Mouse (Mus musculus) urinary bladder, postnatal 14 days (tissue): Measurements from ENCODE around the gene Shank3.
A peak's percentile ranks its signal among the peaks of the same experiment; 100 is the strongest.

Experiments used
- DNase-seq: peaks from one replicate; pipeline ENCODE4 v3.0.0; 2021; ENCODE audit warnings: low spot score

The Shank3 gene

DNA sequence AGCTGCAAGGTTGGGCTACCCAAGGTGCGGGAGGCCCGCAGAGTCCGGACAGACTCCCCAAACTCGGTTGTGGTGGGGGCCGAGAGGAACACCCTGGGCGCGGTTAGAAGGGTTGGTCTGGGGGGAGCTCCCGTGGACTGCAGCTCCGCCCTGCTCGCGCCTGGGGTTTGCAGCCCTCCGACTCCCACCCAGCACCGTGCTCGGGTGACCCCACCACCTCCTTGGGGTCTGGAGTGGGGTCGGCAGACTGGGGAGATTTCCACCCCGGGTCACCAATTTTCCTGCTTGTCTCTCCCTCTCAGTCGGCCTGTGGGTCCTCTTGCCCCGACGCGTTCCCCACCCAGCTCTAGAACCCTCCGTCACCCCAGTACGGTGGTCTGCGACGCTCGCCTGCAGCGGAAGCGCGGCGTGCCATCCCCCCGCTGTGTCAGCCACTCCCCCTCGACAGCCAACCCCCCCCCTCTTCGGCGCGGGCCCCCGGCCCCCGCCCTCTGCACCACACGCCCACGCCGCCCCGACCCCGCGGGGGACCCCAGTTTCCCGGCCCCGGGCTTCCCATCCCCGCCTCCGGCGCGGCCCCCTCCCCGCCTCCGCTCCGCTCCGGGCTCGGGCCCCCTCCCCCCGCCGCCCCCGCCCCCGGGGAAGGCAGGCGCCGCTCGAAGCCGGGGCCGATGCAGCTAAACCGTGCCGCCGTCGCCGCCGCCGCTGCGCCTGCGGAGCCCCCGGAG is at the start of gene Shank3:
Shank3 (plus strand) TSS at position 663 of the 728 bp plus-strand sequence.
- no peak for DNase-seq

DNA sequence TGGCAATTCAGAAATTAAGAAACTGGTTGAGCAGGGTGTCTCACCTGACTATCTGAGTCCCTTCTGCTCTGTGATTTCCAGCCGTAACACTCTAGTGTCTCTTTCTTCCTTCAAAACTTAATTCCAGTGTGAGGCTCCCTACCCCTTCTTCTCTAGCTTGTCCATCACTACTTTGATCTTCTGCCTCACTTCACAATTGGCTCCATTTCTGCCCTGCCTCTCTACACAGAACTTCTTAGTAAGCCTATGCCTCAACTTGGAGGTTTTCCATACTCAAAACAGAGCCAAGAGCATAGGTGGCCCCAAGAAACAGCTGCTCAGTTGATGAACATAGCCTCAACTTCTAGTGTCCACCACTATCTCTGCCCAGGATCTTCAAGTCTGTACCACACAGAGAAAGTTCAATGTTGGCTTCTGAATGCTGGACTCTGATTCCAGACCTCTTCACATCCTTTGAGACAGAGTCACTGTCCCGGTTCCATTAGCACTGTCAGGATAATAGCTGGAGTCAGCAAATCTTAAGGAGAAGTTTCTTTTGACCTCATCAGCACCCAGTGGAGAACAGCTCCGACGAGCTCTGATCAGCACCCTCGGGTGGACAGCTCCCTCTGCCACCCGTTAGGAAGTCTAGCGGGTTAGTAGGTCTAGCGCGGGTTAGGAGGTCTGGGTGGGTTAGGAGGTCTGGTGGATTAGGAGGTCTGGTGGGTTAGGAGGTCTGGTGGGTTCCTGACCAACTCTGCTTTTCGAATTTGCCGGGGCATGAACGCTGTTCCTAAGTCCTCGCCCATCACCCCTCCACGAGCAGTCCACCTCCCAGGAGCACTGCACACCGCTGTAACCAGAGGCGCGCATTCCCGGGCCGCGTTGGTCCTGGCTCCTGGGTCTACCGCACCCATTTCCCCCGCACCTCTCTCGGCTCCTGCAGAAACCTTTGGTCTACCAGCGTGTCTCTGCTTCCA is 46.2 kb upstream of the Shank3 start:
- DNase-seq, result peak; percentile 73

DNA sequence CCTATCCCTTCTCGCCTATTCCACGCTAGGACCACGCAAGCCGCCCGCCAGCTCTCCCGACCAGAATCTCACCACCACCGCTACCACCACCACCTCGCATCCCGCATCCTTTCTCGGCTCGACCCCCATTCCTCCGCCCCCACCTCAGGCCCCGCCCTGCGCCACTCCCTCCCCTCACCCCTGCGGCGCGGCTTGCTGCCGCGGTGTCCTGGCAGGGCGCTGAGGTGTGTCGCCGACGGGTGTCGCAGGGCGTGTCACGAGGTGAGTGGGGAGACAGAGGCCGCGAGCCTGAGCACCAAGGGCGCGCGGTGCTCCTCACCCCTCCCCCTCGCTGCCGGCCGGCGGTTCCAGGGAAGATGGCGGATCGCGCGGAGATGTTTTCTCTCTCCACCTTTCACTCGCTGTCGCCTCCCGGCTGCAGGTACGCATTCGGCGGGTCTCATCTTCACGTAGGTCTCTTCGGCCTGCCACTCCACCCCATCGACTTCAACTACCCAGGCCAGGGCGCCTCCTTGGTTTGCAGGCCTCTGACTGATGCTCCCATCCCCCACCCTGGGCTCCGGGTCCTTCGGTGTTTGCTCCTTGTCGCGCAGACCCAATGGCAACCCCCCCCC is 45.5 kb upstream of the Shank3 start, which contains the start of gene Mapk8ip2:
Mapk8ip2 (plus strand) TSS at position 49 of the 614 bp plus-strand sequence.
- DNase-seq, result no peak

DNA sequence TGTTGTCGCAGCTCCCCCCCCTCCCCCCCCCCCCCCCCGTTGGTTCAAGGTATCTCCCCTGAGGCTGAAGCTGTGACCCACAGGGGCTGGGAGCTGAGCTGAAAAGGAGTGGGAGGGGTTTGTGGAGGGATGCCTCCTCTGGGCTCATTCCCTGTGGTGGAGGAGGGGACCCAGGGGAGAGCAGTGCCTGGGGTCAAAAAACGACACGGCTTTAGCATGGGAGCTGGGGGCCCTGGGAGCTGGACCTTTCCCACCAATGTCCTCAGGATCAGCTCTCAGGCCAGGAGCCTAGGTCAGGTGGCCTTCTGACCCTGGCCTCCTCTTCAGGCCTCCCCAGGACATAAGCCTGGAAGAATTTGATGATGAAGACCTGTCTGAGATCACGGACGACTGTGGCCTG is 44.6 kb upstream of the Shank3 start:
- DNase-seq, result no peak

DNA sequence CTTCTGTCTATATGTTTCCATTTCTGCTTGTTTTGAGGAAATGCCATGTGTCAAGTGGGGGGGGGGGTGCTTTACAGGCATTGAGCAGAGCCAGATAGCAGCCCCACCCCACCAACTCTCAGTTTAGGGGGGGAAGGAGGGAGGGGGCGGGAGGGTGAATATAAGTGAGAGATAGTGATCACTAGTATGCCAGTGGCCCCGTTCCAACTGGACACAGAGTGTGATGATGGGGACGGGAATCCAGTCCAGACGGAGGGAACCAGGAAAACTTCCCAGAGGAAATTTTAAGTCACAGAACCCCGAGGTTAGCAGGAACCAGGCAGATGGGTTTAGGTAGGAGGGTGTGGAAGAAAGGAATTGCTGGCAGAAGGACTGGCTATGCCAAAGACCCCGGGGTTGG is 43.8 kb upstream of the Shank3 start:
- DNase-seq, result no peak

DNA sequence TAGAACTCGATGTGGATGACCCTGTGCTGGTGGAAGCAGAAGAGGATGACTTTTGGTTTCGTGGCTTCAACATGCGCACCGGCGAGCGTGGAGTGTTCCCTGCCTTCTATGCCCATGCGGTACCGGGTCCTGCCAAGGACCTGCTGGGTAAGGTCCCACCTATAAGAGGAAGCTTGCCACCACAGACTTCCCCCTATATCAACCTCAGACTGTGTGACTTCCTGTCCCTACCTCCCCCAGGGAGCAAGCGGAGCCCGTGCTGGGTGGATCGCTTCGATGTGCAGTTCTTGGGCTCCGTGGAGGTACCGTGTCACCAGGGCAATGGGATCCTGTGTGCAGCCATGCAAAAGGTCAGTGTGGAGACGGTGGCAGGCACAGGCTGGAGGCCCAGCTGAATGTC is 40.5 kb upstream of the Shank3 start:
- DNase-seq, result no peak

DNA sequence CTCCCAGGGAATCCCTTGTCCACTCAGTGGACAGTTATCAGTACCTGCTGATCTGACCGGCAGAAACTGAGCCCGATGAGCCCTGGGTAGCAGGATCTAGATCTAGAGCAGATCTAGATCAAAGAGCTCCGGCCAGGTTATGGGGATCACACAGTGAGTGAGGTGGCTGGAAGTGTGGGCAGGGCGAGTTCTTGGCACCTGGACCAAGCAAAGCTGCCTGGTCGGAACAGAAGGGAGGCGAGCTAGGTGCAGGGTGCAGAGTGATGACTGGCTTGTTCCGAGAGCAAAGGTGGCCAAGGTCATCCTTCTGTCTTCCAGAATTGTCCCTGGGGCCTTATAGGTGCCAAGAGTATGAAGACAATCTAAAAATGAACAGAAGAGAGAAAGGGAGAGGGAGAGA is 39.6 kb upstream of the Shank3 start:
- DNase-seq, result no peak

DNA sequence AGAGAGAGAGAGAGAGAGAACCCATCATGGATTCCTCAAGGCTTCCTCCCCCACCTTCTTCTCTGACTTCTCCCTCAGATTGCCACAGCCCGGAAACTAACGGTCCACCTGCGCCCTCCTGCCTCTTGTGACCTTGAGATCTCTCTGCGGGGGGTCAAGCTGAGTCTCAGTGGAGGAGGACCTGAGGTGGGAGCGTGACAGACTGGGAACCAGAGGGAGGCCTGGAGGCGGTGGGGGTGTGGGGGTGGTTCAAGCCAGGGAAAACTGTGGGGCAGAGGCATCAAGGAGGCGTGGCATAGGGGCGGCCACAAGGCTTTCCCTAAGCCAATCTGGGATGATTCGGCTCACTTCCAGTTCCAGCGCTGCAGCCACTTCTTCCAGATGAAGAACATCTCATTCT is 39.1 kb upstream of the Shank3 start:
- DNase-seq, result no peak

DNA sequence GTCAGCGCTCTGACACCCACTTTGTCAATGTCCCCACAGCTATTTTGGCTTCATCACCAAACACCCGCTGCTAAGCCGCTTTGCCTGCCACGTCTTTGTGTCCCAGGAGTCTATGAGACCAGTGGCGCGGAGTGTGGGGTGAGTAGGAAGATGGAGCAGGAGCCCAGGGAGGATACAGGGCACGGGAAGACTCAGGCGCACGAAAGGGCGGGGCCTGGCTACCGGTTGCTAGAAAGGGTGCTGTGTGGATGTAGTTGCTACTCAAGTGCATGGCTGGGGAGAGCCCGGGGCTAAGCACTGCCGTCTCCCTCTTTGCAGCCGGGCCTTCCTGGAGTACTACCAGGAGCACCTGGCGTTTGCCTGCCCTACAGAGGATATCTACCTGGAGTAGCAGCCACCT is 38.1 kb upstream of the Shank3 start:
- no peak for DNase-seq

DNA sequence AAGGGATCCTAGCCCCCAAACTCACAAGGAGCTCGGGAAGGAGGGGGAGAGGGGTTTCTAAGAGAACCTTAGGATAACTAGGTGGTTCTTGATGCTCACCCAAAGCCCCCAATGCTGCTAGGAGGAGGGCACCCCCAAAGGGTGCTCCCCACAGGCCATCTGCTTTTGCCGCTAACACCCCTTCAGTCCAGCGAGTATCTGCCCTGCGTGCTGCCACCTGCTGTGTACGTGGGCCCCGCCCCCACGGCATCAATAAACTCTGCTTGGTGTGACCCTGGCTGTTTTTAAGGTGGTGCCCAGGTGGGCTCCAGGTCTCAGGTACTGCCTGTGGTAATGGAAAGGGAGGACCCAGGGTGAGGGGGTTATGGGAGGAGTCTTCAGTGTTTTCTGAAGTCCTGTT is 37.2 kb upstream of the Shank3 start:
- DNase-seq, result no peak

DNA sequence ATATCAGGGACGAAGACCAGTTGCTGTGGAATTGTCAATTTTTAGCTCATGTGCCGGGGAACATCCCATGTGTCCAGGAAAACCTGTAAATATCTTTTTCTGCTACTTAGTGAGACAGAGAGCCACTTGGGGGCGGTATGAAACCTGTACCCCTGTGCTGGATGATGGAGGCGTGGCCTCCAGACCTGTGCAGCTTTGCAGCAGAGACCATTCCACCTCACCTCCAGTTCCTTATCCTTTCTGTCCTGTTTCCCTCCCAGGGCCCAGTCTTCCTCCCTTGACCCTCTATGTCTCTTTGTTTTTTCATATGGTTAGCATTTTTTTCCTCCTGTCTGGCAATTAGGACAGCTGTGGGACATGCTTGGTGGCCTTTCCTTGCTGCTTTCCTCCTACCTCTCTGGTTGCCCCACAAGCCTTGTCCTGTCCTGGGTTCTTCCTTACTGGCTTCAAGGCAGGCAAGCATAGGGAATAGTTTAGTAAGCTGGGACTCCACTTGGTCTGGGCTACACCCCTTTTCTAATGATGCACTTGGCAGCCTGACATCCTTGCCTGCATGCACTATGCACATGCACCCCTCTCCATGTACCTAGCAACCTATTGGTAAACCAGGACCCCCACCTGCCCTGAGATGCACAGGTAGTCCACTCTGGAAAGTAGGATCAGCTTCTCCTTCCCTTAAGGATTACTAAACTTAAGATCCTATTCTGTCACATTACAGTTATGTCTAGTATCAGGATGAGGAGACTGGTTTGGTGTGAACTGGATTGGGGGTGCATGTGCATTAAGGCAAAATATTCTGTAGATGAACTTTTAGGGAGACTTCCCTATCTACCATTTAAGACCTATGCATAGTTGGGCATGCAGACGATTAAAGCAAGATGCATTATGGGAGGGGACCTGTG is 35.8 kb upstream of the Shank3 start:
- no peak for DNase-seq

DNA sequence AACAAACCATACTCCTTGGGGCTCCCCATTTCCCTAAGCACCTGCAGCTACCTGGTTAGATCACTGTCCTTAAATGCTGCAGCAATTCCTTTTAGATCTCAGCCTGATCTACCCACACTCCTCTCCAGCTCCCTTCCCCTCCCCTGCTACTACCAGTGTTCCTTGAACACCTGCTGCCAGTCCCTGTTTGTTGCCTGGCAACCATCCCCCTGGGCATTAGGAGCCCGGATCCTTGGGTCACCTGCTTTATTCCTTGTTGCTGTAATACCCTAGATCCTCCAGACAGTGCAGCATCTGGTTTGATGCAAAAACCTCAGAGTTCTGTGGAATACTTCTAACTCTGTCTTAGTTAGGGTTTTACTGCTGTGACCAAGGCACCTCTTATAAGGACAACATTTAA is 34.4 kb upstream of the Shank3 start:
- no peak for DNase-seq

DNA sequence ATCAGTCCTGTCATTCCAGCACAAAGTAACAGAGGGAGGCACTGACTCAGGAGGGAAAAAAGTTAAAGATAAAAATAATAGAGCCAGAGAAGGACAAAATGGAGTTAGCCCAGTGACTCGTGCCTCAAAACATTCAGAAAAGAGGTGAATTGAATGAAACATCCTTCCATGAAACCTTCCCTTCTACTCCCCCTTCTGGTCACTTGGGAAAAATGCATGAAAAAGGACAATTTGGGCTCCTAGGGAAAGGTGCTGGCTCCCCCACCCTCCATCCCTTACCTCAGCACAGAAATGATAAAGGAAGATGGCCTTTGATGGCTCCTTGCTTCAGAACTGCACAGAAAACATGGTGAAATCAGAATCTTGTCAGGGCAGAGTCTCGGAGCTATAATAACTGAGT is 30.8 kb upstream of the Shank3 start:
- no peak for DNase-seq

DNA sequence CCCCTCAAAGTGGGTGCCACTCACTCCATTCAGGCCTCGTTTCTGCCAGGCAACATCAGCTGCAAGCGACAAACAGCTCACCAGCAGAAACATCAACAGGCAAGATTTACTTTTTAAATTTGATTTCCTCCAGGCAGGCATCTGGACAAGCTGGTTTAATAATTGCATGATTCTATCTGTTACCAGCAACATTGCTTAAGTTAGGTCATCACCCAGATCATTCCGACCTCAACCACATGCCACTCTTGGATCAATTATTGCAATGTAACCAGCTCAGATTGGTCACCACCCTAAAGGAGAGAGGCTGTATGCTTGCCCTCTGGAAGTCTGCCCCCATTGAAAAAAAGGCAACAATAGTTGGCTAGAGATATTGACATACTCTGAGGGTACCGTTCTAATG is 27.9 kb upstream of the Shank3 start:
- no peak for DNase-seq

DNA sequence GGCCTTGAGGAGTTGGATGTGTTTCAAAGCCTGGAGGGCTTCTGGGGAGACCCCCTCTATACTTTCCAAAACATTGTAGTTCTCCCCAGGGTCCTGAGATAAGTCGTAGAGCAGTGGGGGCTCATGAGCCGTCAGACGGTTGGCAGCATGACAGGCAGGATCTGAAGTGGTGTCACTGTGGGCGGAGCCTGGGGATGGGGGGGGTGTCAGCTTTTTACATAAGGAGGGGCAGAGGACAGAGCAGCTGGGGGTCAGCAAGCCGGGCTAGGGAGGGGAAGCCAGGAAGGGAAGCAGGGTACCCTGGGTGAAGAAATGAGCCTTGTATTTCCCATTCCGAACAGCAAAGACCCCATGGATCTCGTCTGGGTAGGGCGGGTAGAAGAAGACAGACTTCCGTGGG is 26.1 kb upstream of the Shank3 start:
- DNase-seq, result no peak

DNA sequence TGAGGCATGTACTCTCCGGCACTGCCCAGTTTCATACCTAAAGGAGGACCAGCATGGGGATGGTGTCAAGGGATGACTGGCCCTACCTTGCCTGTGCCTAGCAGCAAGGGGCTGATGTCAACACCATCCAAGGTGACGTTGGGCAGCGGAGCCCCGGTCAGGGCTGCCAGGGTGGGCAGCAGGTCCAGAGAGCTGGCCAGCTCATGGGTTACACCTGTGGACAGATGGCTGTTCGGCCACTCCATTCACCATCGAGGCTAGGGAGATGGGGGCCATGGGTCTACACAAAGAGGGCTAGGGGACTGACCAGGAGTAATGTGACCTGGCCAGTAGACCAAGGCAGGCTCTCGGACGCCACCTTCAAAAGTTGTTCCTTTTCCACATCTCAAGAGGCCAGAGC is 25.5 kb upstream of the Shank3 start:
- DNase-seq, result no peak

DNA sequence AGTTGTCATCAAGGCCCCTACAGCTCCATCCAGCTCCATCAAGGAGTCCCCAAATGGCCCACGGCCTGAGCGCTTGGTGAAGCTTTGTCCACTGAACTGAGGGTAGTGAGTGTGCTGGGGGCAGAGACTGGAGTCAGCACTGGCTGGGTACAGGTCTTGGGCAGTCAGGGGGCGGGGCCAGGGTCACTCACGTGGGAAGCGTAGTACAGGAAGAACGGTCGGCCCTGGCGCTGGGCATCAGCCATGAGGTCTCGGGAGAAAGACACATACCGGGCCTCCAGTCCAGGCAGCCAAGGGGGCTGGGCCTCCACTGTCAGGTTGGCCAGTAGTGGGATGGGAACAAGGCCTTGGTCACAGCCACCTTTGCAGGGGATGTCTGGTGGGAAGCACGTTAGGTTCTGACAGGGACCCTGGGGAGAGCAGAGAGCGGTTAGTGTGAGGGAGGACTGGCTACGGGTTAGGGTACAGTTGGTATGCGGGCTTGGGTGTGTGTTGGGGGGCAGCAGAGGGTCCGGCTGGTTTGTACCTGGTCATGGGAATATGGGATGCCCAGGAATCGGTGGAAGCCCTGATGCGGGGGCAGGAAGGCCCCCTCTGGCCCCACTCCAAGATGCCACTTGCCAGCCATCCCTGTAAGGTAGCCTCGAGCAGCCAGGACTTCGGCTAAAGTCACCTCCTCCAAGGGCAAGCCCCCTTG is 24.7 kb upstream of the Shank3 start:
- no peak for DNase-seq

DNA sequence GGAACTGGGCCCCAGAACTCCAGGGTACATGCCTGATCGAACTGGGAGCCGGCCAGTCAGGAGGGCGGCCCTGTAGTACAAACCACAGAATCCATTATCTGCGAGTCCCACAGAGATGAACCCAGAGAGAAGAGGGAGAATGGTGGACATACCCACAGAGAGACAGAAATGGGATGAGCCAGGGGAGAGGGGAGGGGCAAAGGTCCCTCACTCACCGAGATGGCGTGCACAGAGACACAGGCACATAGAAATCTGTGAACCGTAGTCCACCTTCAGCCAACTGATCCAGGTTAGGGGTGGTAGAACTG is 24.2 kb upstream of the Shank3 start:
- no peak for DNase-seq

DNA sequence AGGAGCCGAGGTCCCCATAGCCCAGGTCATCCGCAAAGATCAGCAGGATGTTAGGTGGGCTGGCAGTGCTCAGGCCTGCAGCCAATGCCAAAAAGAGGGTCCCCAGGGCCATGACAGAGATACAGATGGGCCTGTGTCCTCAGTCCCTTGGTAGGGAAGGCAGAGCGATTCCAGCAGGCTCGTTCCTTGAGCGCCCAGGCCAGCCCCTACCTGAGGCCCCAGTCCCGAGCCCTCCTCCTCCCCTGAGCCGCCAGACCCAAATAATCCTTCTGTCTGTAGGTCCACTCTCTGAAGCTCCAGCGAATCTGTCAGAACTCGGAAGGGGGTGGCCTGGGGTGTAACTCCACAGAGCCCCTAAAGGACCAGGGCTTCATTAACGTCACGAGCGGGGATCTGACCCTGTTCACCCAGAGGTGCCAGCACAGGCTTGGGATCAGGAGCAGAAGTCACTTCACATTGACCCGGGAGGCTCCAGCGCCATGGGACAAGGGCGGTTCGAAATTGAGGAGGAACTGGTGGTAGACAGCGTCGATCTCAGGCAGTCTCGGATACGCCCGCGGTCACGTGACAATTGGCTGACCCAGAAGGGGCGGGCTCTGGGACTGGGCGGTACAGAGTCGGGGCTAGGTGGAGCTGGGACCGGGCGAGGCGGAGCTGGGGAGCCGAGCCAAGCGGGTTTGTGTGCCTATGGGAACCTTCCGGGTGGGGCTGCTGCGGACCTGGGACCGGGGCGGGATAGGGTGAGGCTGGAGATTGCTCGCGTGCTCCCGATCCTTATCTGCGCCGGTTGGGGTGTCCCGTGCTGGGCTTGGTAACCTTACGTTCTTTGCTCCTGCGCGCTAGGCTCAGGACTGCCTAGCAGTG is 23.6 kb upstream of the Shank3 start:
- DNase-seq, result peak; percentile 95

DNA sequence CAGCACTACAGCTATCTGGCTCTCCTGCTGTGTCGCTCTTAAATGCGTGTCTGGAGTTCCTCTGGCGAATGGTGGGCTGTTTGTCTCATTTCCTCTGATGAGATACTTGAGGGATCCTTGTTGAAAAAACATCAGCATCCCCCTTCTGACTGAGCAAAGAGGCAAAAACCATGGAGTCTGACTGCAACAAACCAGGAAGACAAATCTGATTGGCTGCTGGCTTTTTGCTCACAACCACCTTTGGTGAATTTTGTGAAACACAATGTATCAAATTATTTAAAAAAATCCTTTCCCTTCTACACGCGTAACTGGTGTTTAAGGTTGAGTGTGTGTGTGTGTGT is 23.0 kb upstream of the Shank3 start:
- no peak for DNase-seq

DNA sequence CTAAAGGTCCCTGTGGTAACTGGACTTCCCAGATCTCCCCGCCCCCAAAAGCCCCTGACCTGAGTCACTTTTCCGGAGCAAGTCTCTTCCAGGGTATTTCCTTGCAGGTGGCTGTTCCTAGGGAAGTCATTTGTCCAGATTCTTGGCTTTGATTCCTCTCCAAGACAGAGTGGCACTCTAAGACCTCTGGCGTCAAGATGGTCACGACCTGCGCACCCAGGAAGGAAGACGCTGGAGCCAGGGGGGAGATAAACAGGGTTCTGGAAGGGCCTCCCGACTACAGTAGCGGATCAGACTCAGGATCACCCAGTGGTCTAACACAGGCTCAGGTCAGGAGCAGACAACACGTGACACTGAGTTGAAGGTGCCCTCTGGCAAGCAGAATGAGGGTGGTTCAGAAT is 22.3 kb upstream of the Shank3 start, which contains the start of gene Arsa:
Arsa (minus strand) TSS at position 335 of the 401 bp plus-strand sequence.
- no peak for DNase-seq
